Mouse (Mus musculus): ENCODE data around the gene Hunk.
A peak's percentile ranks its signal among the peaks of the same experiment; 100 is the strongest.

DNA sequence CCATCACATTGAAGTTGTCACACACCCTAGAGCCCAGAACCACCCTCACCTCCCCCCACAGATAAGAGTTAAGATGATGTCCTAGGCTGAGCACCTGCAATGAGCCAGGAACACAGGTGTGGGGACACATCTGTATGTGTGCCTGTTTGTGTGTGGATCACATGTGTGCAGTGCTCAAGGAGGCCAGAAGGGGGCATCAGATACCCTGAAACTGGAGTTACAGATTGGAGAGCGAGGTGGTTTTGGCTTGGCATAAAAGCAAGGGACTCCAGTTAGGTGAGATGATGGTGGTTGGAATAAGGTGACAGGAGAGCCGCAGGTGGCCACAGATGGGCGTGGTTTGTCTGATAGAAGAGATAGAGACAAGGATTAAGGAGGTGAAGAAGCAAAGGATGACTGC, 4.2 kb upstream of the Hunk start:
- TF ChIP-seq CTCF (IDR thresholded peaks at IDR 0.05; ENCODE audit: control insufficient read depth, insufficient read depth, insufficient replicate concordance, low read depth, low read length) (peak; percentile 41; the same call in 1 of the 2 replicates), POLR2A (IDR thresholded peaks at IDR 0.05; ENCODE audit: control insufficient read depth, low read depth, low read length) (no peak)
